Comparison of ENCODE assay signal across 14 mouse cellular contexts in genomic region chr3:102197746-102198145, GRCm38 (mm10). TPM values are rescaled to one million over a fixed set of nuclear protein-coding genes. Genes with fewer than 3 reads are reported as not detected.
DNase-seq lines count a peak whose midpoint lies in the region; ATAC-seq and TF ChIP-seq lines count a peak whose summit lies in the region.
"Had no signal": no experiment of that assay in that cellular context is flagged by ENCODE, and none has a peak within 500 bp of the region (broad histone marks: within the 10 kb centered on the region; RNA-seq: fewer than 3 reads in every experiment).

No protein-coding gene starts in this region.

- no peak overlapping the region for H3K9ac ChIP-seq in heart, embryonic 11.5 days (ENCODE audit: low read depth, low read length)
- H3K9ac ChIP-seq in lung, embryonic 14.5 days = no peak overlapping the region
- no peak overlapping the region for H3K9ac ChIP-seq in neural tube, embryonic 13.5 days
- H3K9ac ChIP-seq: liver, embryonic 12.5 days had no signal

- H3K36me3 ChIP-seq in heart, embryonic 11.5 days (ENCODE audit: control insufficient read depth, insufficient read depth, low read length) = no peaks in the 10 kb centered on the region; the same call in 1 of the 2 replicates
- peaks cover 8% of the 10 kb centered on the region; the same call in 1 of the 2 replicates for H3K36me3 ChIP-seq in lung, embryonic 14.5 days (ENCODE audit: insufficient read depth)
- H3K36me3 ChIP-seq in neural tube, embryonic 13.5 days = no peaks in the 10 kb centered on the region

- peak overlapping the region; percentile 17; the same call in 1 of the 2 replicates for H3K4me2 ChIP-seq in heart, embryonic 11.5 days
- H3K4me2 ChIP-seq in lung, embryonic 14.5 days = peak overlapping the region; percentile 20; the same call in 1 of the 2 replicates
- H3K4me2 ChIP-seq in neural tube, embryonic 13.5 days = no peak overlapping the region
- H3K4me2 ChIP-seq: liver, embryonic 12.5 days had no signal

- intact Hi-C loops in heart, postnatal 14 days (cut with DNase I) = no loop called here
- intact Hi-C loops in left cerebral cortex, adult 2 months (cut with DNase I) = no loop called here

- no peaks in the 10 kb centered on the region for H3K27me3 ChIP-seq in heart, embryonic 11.5 days (ENCODE audit: control insufficient read depth, insufficient read depth, low read length)
- no peaks in the 10 kb centered on the region for H3K27me3 ChIP-seq in lung, embryonic 14.5 days (ENCODE audit: insufficient read depth, low read length)
- peaks cover 75% of the 10 kb centered on the region for H3K27me3 ChIP-seq in neural tube, embryonic 13.5 days

- no peak overlapping the region for H3K27ac ChIP-seq in heart, embryonic 11.5 days (ENCODE audit: low read depth, low read length)
- peak overlapping the region; percentile 12; the same call in 1 of the 2 replicates for H3K27ac ChIP-seq in lung, embryonic 14.5 days (ENCODE audit: low read depth)
- H3K27ac ChIP-seq in neural tube, embryonic 13.5 days (replicated peaks) = 0 out of 2 replicates have a peak overlapping the region, but pooled peaks have one; percentile 14
- H3K27ac ChIP-seq in left cerebral cortex, adult 2 months = no peak overlapping the region
- H3K27ac ChIP-seq: liver, embryonic 12.5 days had no signal

- no peak for DNase-seq in heart, postnatal 14 days
- peak; percentile 56 for DNase-seq in lung, embryonic 14.5 days
- DNase-seq in lung, postnatal 10 days = no peak
- peak; percentile 66 for DNase-seq in embryo, embryonic 9.5 days (ENCODE audit: extremely low spot score)
- DNase-seq in left cerebral cortex, adult 2 months (ENCODE audit: extremely low spot score in 1 of 2, low spot score in 2 of 2) = no peak
- DNase-seq in layer of hippocampus, adult 11-12 months (ENCODE audit: low spot score) = no peak
- DNase-seq: B cell, adult 2 months; kidney, adult 2 months; right cerebral cortex, adult 18-20 months; thymus, postnatal 36 days had no signal

- H3K9me3 ChIP-seq in heart, embryonic 11.5 days (replicated peaks; ENCODE audit: control insufficient read depth, low read length) = no peaks in the 10 kb centered on the region
- H3K9me3 ChIP-seq in lung, embryonic 14.5 days (ENCODE audit: low read depth, low read length) = no peaks in the 10 kb centered on the region
- no peaks in the 10 kb centered on the region for H3K9me3 ChIP-seq in neural tube, embryonic 13.5 days
- H3K9me3 ChIP-seq: liver, embryonic 12.5 days had no signal

- no peak for ATAC-seq in heart, embryonic 11.5 days (replicated peaks; ENCODE audit: insufficient number of reproducible peaks, low FRiP score, low TSS enrichment)
- ATAC-seq in lung, embryonic 14.5 days (ENCODE audit: insufficient read depth) = no peak
- ATAC-seq in neural tube, embryonic 13.5 days (ENCODE audit: low read depth) = no peak
- ATAC-seq: liver, embryonic 12.5 days had no signal

- H3K4me3 ChIP-seq in heart, embryonic 11.5 days (ENCODE audit: low read depth, low read length) = no peak overlapping the region
- no peak overlapping the region for H3K4me3 ChIP-seq in lung, embryonic 14.5 days (ENCODE audit: low read depth, low read length)
- no peak overlapping the region for H3K4me3 ChIP-seq in neural tube, embryonic 13.5 days
- no peak overlapping the region for H3K4me3 ChIP-seq in left cerebral cortex, adult 2 months
- H3K4me3 ChIP-seq: liver, embryonic 12.5 days; myocyte had no signal

- no peak for TF ChIP-seq CTCF in lung, embryonic 14.5 days (IDR thresholded peaks at IDR 0.05; ENCODE audit: low read depth)
- no peak for TF ChIP-seq CTCF in left cerebral cortex, adult 2 months (IDR thresholded peaks at IDR 0.05)

- peaks cover 78% of the 10 kb centered on the region for H3K4me1 ChIP-seq in heart, embryonic 11.5 days (ENCODE audit: control insufficient read depth, insufficient read depth, low read length)
- H3K4me1 ChIP-seq in lung, embryonic 14.5 days (ENCODE audit: insufficient read depth) = peaks cover 61% of the 10 kb centered on the region
- H3K4me1 ChIP-seq in neural tube, embryonic 13.5 days (replicated peaks) = peaks cover 83% of the 10 kb centered on the region

- WGBS in heart, embryonic 11.5 days (ENCODE audit: insufficient replicate concordance) = 9% methylated on average over 5 of the region's 5 CpGs
- 14% methylated on average over 5 of the region's 5 CpGs for WGBS in lung, embryonic 14.5 days
- WGBS in neural tube, embryonic 13.5 days = 3% methylated on average over 5 of the region's 5 CpGs

RNA-seq across cellular contexts. Expression of gene Vangl1, which starts 6.7 kb away (rescaled TPM):
- 29.4 and 31.6 TPM in 2 replicates for polyA plus RNA-seq in heart, embryonic 11.5 days (2014; fragmentation: Nextera tagmentation; extraction: Ambion mirVana)
- 10 to 100 TPM; 19.0 to 20.0 TPM for total RNA-seq in heart, postnatal 14 days (2021)
- polyA plus RNA-seq in lung, embryonic 14.5 days (2014; fragmentation: Nextera tagmentation; extraction: Ambion mirVana) = 22.9 and 28.4 TPM in 2 replicates
- 10.5 and 11.0 TPM in 2 replicates for polyA plus RNA-seq in neural tube, embryonic 13.5 days (2015; fragmentation: Nextera tagmentation; extraction: Ambion mirVana)
- 1 to 10 TPM; 4.4 to 6.7 TPM for total RNA-seq in left cerebral cortex, adult 2 months (2021)

Comparison
In these comparisons a context has a peak if more than half of its experiments do, and no peak if none do; other contexts are left out.
1. DNase-seq: peak in lung, embryonic 14.5 days (single experiment) and embryo, embryonic 9.5 days (single experiment); none in heart, postnatal 14 days (0 of 2), lung, postnatal 10 days (single experiment), left cerebral cortex, adult 2 months (0 of 2) and layer of hippocampus, adult 11-12 months (single experiment).
2. H3K27ac ChIP-seq: peak in lung, embryonic 14.5 days (single experiment) and neural tube, embryonic 13.5 days (single experiment); none in heart, embryonic 11.5 days (single experiment) and left cerebral cortex, adult 2 months (single experiment).